Mouse (Mus musculus) heart, postnatal 0 days (tissue): ENCODE measurements around the gene Gle1.

Experiments
- CTCF ChIP-seq: IDR thresholded peaks from 2 replicates; pipeline ENCODE4 v1.5.1; 2016; ENCODE audit warnings: antibody characterized with exemption, control low read depth, low read depth
- EP300 ChIP-seq: IDR thresholded peaks from 2 replicates; pipeline ENCODE4 v1.6.1; 2016; ENCODE audit warnings: antibody characterized with exemption, low read depth

DNA sequence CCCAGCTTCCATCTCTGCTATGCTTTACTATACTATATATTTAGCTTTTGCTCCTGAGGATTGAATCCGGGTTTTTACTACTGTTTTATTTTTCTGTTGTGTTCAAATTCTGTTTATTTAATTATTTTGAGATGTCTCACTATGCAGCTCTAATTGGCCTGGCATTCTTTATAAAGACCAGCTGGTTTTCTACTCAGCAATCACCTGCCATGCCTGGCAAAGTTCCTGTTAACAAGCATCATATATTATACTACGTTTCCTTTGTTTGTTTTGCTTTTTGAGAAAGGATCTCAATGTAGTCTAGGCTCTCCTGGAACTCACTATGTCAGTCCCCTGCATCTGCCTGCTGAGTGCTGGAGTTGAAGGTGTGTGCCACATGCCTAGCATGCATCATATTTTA, 37.9 kb upstream of the Gle1 start:
- TF ChIP-seq CTCF (no peak), EP300 (no peak)
